Mouse (Mus musculus) midbrain, embryonic 10.5 days (tissue): ENCODE measurements around the gene Pias3. TPM values are rescaled to one million over a fixed set of nuclear protein-coding genes. Genes with fewer than 3 reads are reported as not detected.

ENCODE experiments used
- DNase-seq: peaks from one replicate; pipeline ENCODE4 v3.0.0-alpha.2; 2017; ENCODE audit warnings: low spot score
- H3K27ac ChIP-seq: fragments of 300-500 bp; sonication (generic); replicated peaks from 2 replicates; pipeline ENCODE4 v1.5.1; 2016; ENCODE audit warnings: mild to moderate bottlenecking
- H3K27me3 ChIP-seq: fragments of 300-500 bp; sonication (generic); 2 replicates; pipeline ENCODE4 v1.6.1; 2016; ENCODE audit warnings: low read depth, mild to moderate bottlenecking; ENCODE audit not compliant: poor library complexity, severe bottlenecking
- H3K36me3 ChIP-seq: fragments of 300-500 bp; sonication (generic); 2 replicates; pipeline ENCODE4 v1.6.1; 2016; ENCODE audit warnings: mild to moderate bottlenecking, moderate library complexity
- H3K4me1 ChIP-seq: fragments of 300-500 bp; sonication (generic); 2 replicates; pipeline ENCODE4 v1.6.1; 2016
- H3K4me3 ChIP-seq: fragments of 300-500 bp; sonication (generic); 2 replicates; pipeline ENCODE4 v1.5.1; 2016; ENCODE audit warnings: mild to moderate bottlenecking, moderate library complexity
- H3K9me3 ChIP-seq: fragments of 300-500 bp; sonication (generic); replicated peaks from 2 replicates; pipeline ENCODE4 v1.6.1; 2016; ENCODE audit warnings: mild to moderate bottlenecking
- WGBS: fragments of 180-500 bp; shearing (Covaris S2); methylation state at CpG from one replicate; pipeline ENCODE4 v1.1.7; 2016; 5-methylcytosine and 5-hydroxymethylcytosine counted together
- polyA plus RNA-seq: library from polyadenylated mRNA; unstranded; fragments of >200 nt; fragmentation: Nextera tagmentation; extraction: Ambion mirVana; gene quantifications from 2 replicates; pipeline ENCODE4 v1.2.1, GENCODE M21; 2016

Pias3 gene
- polyA plus RNA-seq, 1 experiment from 2014 or later: 50.6 TPM

- H3K27ac ChIP-seq: no peak overlapping the region
- no peak for DNase-seq
- WGBS: 96% methylated on average over 3 of the region's 3 CpGs
- H3K27me3 ChIP-seq: no peaks in the 10 kb centered on the region
- H3K36me3 ChIP-seq: no peaks in the 10 kb centered on the region; the same call in 1 of the 2 replicates
- no peak overlapping the region for H3K4me3 ChIP-seq
- H3K9me3 ChIP-seq: no peaks in the 10 kb centered on the region
- H3K4me1 ChIP-seq: no peaks in the 10 kb centered on the region
Measured at GRCm38 (mm10) chr3:96744348-96744747, 48.2 kb downstream of the Pias3 start.

- 88% methylated on average over 1 of the region's 1 CpGs for WGBS
Measured at GRCm38 (mm10) chr3:96746829-96747228, 50.6 kb downstream of the Pias3 start.

More at GRCm38 (mm10) chr3:96746829-96747228, 50.6 kb downstream of the Pias3 start:
- Histone ChIP-seq H3K27ac (no peak overlapping the region), H3K4me3 (no peak overlapping the region), H3K36me3 (no peaks in the 10 kb centered on the region; the same call in 1 of the 2 replicates), H3K4me1 (no peaks in the 10 kb centered on the region), H3K9me3 (no peaks in the 10 kb centered on the region), H3K27me3 (no peaks in the 10 kb centered on the region)
- no peak for DNase-seq

Other genes starting within 250 kb of the Pias3 start
- 0.20 and 0.30 TPM in 2 replicates for gene BC107364, start 244.1 kb upstream of the Pias3 start, polyA plus RNA-seq
- gene Hfe2, start 171.2 kb upstream of the Pias3 start, polyA plus RNA-seq: 1.5 and 2.1 TPM in 2 replicates
- gene Txnip, start 138.4 kb upstream of the Pias3 start, polyA plus RNA-seq: 31.5 and 41.7 TPM in 2 replicates
- 0.62 and 1.6 TPM in 2 replicates for gene Gm16253, start 119.4 kb upstream of the Pias3 start, polyA plus RNA-seq
- 25.2 and 31.8 TPM in 2 replicates for gene Polr3gl, start 102.2 kb upstream of the Pias3 start, polyA plus RNA-seq
- 1.0 and 1.7 TPM in 2 replicates for gene Ankrd34a, start 99.7 kb upstream of the Pias3 start, polyA plus RNA-seq
- gene Lix1l, start 95.2 kb upstream of the Pias3 start, polyA plus RNA-seq: 5.3 and 5.7 TPM in 2 replicates
- 205 and 215 TPM in 2 replicates for gene Rbm8a, start 66.5 kb upstream of the Pias3 start, polyA plus RNA-seq
- gene Pex11b, start 61.0 kb upstream of the Pias3 start, polyA plus RNA-seq: 38.5 and 40.8 TPM in 2 replicates
- 0.15 and 0.21 TPM in 2 replicates for gene Gm42957, start 60.9 kb upstream of the Pias3 start, polyA plus RNA-seq
- 0.36 and 0.64 TPM in 2 replicates for gene Itga10, start 50.8 kb upstream of the Pias3 start, polyA plus RNA-seq
- 0.06 and 0.29 TPM in 2 replicates for gene Ankrd35, start 26.3 kb upstream of the Pias3 start, polyA plus RNA-seq
- gene Nudt17, start 12.2 kb downstream of the Pias3 start, polyA plus RNA-seq: 16.6 and 20.0 TPM in 2 replicates
- 44.3 and 47.0 TPM in 2 replicates for gene Polr3c, start 31.2 kb downstream of the Pias3 start, polyA plus RNA-seq
- gene Rnf115, start 31.3 kb downstream of the Pias3 start, polyA plus RNA-seq: 73.0 and 73.5 TPM in 2 replicates
- gene Pdzk1, start 132.9 kb downstream of the Pias3 start, polyA plus RNA-seq: 0.57 and 1.0 TPM in 2 replicates
- gene Cd160, start 133.0 kb downstream of the Pias3 start, polyA plus RNA-seq: 0.10 and 0.22 TPM in 2 replicates
- gene Gja5, start 208.3 kb downstream of the Pias3 start, polyA plus RNA-seq: 7.2 and 10.1 TPM in 2 replicates
- 34.6 and 36.7 TPM in 2 replicates for gene Gpr89, start 209.0 kb downstream of the Pias3 start, polyA plus RNA-seq
- 0.02 TPM in 2 replicates for gene Gja8, start 229.6 kb downstream of the Pias3 start, polyA plus RNA-seq